Mouse (Mus musculus) liver, adult 2 months (tissue): ENCODE data around the gene Snrpe. TPM values are rescaled to one million over a fixed set of nuclear protein-coding genes. Genes with fewer than 3 reads are reported as not detected.

Source experiments
- DNase-seq: peaks from one replicate; pipeline ENCODE4 v3.0.0-alpha.2; 2011; ENCODE audit warnings: low read depth, low spot score; ENCODE audit errors: extremely low read depth
- H3K27ac ChIP-seq: fragments of 200-500 bp; replicated peaks from 2 replicates; pipeline ENCODE4 v1.5.1; 2012; ENCODE audit warnings: low read depth, mild to moderate bottlenecking, control low read depth, inconsistent platforms, low read length; ENCODE audit not compliant: insufficient read depth
- H3K27me3 ChIP-seq: fragments of 200-500 bp; 2 replicates; pipeline ENCODE4 v1.6.1; 2012; ENCODE audit warnings: mild to moderate bottlenecking, moderate library complexity, low read length, inconsistent platforms; ENCODE audit not compliant: control insufficient read depth, insufficient read depth
- H3K36me3 ChIP-seq: fragments of 200-500 bp; 2 replicates; pipeline ENCODE4 v1.6.1; 2012; ENCODE audit warnings: low read length, inconsistent platforms; ENCODE audit not compliant: control insufficient read depth, insufficient read depth
- H3K4me1 ChIP-seq: fragments of 200-500 bp; 2 replicates; pipeline ENCODE4 v1.6.1; 2011; ENCODE audit warnings: low read length; ENCODE audit not compliant: control insufficient read depth, insufficient read depth
- H3K4me3 ChIP-seq: fragments of 200-500 bp; 2 replicates; pipeline ENCODE4 v1.5.1; 2011; ENCODE audit warnings: low read depth, mild to moderate bottlenecking, control low read depth, low read length, moderate library complexity; ENCODE audit not compliant: insufficient read depth
- H3K79me2 ChIP-seq: fragments of 200-500 bp; 2 replicates; pipeline ENCODE4 v1.6.1; 2012; ENCODE audit warnings: inconsistent platforms, mild to moderate bottlenecking, low read length, moderate library complexity; ENCODE audit not compliant: control insufficient read depth, insufficient read depth
- H3K9ac ChIP-seq: fragments of 200-500 bp; 2 replicates; pipeline ENCODE4 v1.6.1; 2012; ENCODE audit warnings: low read depth, mild to moderate bottlenecking, control low read depth, inconsistent platforms, low read length
- CTCF ChIP-seq: fragments of 200-500 bp; IDR thresholded peaks from 2 replicates; pipeline ENCODE4 v1.5.1; 2011; ENCODE audit warnings: low read depth, low read length, control low read depth
- POLR2A ChIP-seq: fragments of 200-500 bp; IDR thresholded peaks from 2 replicates; pipeline ENCODE4 v1.6.1; 2011; ENCODE audit warnings: low read length, control low read depth; ENCODE audit not compliant: insufficient read depth; ENCODE audit errors: extremely low read depth
- WGBS: fragments of 180-500 bp; shearing (Covaris S2); methylation state at CpG from one replicate; pipeline ENCODE4 v1.1.7; 2018; 5-methylcytosine and 5-hydroxymethylcytosine counted together
- polyA plus RNA-seq: library from polyadenylated mRNA; depleted of rRNA; stranded (reverse); fragments of >200 nt; gene quantifications from 2 replicates; pipeline ENCODE4 v1.2.3, GENCODE M21; 2012
- total RNA-seq: library from RNA; depleted of rRNA; stranded (reverse); fragments of >200 nt; gene quantifications from 2 replicates; pipeline ENCODE4 v1.2.3, GENCODE M21; 2014

Snrpe gene
- total and polyA plus RNA-seq, 2 experiments: 13.3 to 71.7 TPM

DNA sequence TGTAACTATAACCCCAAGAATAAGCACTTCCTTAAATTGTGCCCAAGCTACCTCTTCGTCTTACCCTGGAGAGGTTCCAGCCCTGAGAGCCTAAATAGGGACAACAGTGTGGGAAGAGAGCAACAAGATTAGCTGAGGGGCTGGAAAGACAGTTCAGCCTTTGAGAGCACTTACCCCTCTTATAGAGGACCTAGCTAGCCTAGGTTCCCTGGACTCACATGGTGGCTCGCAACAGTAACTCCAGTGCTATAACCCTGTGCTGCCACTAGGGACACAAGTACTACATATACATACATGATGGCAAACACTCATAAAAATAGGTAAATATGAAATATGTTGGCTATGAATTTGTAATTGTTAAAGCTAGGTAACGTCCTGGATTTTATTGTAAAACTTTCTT lies 3.7 kb upstream of the Snrpe start:
- Histone ChIP-seq H3K4me1 (peaks cover 12% of the 10 kb centered on the region), H3K9ac (no peak overlapping the region), H3K27me3 (no peaks in the 10 kb centered on the region), H3K36me3 (peaks cover 7% of the 10 kb centered on the region; the same call in 1 of the 2 replicates), H3K27ac (no peak overlapping the region), H3K4me3 (no peak overlapping the region), H3K79me2 (peaks cover 5% of the 10 kb centered on the region; the same call in 1 of the 2 replicates)
- DNase-seq: no peak
- no peak; the same call in 1 of the 2 replicates for TF ChIP-seq CTCF
- no peak for TF ChIP-seq POLR2A
- WGBS: 91% methylated on average over 3 of the region's 3 CpGs

DNA sequence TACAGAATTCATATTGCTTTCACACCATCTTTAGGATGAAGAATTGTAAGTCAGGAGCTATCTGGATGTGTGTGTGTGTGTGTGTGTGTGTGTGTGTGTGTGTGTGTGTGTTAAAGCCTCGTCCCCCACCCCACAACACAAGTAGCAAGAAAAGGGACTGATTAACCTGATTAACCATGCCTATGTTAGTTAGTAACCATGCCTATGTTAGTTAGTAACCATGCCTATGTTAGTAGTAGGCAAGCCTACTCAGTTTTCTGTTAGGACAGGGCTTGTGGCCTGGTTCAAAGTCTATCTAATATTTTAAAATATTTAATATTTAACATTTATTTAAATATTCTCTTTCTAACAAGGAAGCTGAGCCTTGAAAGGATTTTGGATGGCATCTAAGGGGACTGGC lies 1.3 kb upstream of the Snrpe start:
- Histone ChIP-seq H3K79me2 (peaks cover 5% of the 10 kb centered on the region; the same call in 1 of the 2 replicates), H3K36me3 (peaks cover 18% of the 10 kb centered on the region), H3K9ac (no peak overlapping the region), H3K27ac (no peak overlapping the region), H3K4me1 (no peaks in the 10 kb centered on the region), H3K4me3 (no peak overlapping the region), H3K27me3 (no peaks in the 10 kb centered on the region)
- no peak for TF ChIP-seq CTCF
- TF ChIP-seq POLR2A: no peak
- WGBS: 81% methylated on average over 1 of the region's 1 CpGs
- no peak for DNase-seq

DNA sequence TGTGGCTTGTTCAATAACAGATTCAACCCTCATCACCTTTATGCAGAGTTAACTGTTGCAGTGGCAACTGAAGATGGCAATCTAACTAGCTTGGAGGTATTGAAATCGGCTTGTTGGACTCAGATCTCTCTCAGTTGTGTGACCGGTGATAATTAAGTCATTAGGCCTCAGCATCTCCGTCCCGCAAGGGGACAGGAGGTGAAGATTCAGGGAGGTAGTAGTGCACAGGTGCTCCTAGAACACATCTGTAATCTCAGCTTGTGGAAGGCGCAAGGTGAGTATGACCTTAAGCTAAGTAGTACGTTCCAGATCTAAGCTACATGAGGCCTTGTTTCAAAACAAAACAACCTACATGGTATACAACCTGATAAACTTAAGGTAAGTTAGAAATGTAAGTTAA lies 510 bp upstream of the Snrpe start:
- H3K9ac ChIP-seq: no peak overlapping the region
- H3K4me1 ChIP-seq: no peaks in the 10 kb centered on the region

DNA sequence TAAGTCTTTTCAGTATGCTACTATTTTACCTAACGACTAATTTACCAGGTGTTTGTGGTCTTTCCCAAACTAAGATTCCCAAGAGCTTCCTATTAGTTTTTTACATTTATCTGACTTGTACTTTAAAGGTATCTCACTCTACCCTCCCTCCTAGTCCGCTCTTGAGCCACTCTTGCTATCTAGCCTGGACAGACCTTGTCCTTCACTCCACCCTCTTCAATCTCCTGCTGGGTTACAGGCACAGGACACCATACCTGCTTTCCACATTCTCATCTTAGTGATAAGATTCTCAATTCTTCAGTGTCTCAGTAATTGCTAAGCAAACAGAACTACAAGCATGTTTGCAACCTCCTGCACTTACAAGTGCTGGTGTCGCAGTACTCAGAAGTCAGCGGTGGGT lies 6.9 kb downstream of the Snrpe start:
- Histone ChIP-seq H3K4me3 (no peak overlapping the region), H3K36me3 (peaks cover 57% of the 10 kb centered on the region), H3K4me1 (no peaks in the 10 kb centered on the region), H3K9ac (no peak overlapping the region), H3K27me3 (no peaks in the 10 kb centered on the region), H3K79me2 (no peaks in the 10 kb centered on the region), H3K27ac (no peak overlapping the region)
- DNase-seq: no peak
- TF ChIP-seq CTCF: no peak
- no peak for TF ChIP-seq POLR2A
- 93% methylated on average over 4 of the region's 4 CpGs for WGBS

More for the DNA sequence above, 510 bp upstream of the Snrpe start:
- DNase-seq: no peak
- peaks cover 5% of the 10 kb centered on the region; the same call in 1 of the 2 replicates for H3K79me2 ChIP-seq
- no peak overlapping the region for H3K4me3 ChIP-seq
- no peak overlapping the region for H3K27ac ChIP-seq
- H3K36me3 ChIP-seq: peaks cover 22% of the 10 kb centered on the region
- no peak for TF ChIP-seq POLR2A
- no peak for TF ChIP-seq CTCF
- WGBS: 53% methylated on average over 6 of the region's 6 CpGs
- no peaks in the 10 kb centered on the region for H3K27me3 ChIP-seq

DNA sequence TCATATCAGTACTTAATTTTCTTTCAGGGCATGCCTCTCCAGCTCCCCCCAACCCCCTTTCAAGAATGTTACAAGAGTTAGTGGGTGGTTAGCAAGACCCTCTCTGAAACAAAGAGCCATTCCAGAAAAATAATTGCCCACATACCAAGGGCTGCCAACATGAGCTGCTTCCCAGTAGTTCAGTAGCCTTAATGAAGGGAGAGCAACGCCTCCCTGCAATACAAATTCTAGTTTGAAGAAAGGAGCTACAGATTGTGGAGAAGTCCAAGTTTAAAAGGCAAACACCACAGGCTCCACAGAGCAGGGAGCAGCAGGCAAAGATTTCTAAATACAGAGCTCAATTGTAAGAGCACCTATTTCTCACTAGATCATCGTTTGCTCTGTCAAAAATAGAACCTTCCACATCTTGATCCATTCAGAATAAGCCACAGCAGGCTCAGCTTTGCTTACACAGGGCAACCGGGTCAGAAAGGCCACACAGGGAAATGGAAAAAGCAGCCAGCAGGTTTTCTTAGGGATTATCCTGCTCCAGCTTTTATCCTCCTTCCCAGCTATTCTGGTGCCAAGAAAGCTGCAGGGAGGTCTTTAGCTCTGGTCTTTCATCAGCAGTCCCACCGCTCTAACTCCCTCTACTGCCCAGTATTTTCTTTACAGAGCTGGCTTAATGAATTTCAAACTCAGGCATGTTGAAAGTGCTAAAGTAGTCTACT lies 13.6 kb downstream of the Snrpe start:
- 33% methylated on average over 4 of the region's 4 CpGs for WGBS

DNA sequence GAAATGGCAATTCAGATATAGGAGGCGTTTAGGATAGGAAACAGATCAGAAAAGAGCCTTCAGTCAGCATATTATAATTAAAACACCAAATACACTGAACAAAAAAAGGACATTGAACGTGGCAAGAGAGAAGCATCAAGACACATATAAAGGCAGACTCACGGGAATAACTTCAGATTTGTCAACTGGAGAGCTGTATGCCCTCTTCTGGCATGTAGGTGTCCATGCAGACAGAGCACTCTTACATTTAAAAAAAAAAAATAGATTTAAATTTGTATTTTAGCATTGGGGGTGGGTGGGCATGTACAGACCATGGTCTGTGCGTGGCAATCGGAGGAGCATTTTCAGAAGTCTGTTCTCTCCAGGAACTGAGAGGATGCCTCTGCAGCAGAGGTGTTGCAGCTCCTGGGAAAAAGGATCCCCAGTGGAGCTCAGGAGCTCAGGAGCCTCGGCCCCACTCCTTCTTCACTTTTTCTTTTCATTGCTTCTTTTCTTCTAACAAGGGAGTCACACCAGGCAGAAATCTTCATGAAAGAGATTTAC lies 24.0 kb downstream of the Snrpe start:
- Histone ChIP-seq H3K4me3 (no peak overlapping the region), H3K27me3 (no peaks in the 10 kb centered on the region; the same call in 1 of the 2 replicates), H3K79me2 (no peaks in the 10 kb centered on the region), H3K36me3 (no peaks in the 10 kb centered on the region), H3K9ac (no peak overlapping the region), H3K27ac (no peak overlapping the region), H3K4me1 (no peaks in the 10 kb centered on the region)
- WGBS: 73% methylated on average over 6 of the region's 6 CpGs
- no peak for DNase-seq
- TF ChIP-seq CTCF: no peak
- no peak for TF ChIP-seq POLR2A

More for the DNA sequence above, 13.6 kb downstream of the Snrpe start:
- no peak overlapping the region for H3K27ac ChIP-seq
- no peaks in the 10 kb centered on the region for H3K4me1 ChIP-seq
- TF ChIP-seq CTCF (no peak), POLR2A (no peak)
- no peak overlapping the region for H3K9ac ChIP-seq
- H3K79me2 ChIP-seq: no peaks in the 10 kb centered on the region
- no peaks in the 10 kb centered on the region for H3K27me3 ChIP-seq
- H3K36me3 ChIP-seq: no peaks in the 10 kb centered on the region; the same call in 1 of the 2 replicates
- H3K4me3 ChIP-seq: no peak overlapping the region
- DNase-seq: no peak
